Mouse (Mus musculus): ENCODE measurements around the gene Tent4b.
"Not testable (repeated sequence)": the region's sequence is repeated elsewhere in the genome, so short reads cannot be mapped to it uniquely, and the experiment has no call there.

Tent4b gene

GRCm38 (mm10) chr8:88198945-88199571 lies at the start of gene Tent4b:
TSS of gene Tent4b (plus strand) at chr8:88199213.
- DNase-seq, result peak; percentile 94

GRCm38 (mm10) chr8:88150910-88151371 lies 48.1 kb upstream of the Tent4b start:
- no peak for DNase-seq

GRCm38 (mm10) chr8:88160237-88160995 lies 38.6 kb upstream of the Tent4b start:
- no peak for DNase-seq

- DNase-seq, result peak; percentile 81
Observed at GRCm38 (mm10) chr8:88161439-88161838, 37.6 kb upstream of the Tent4b start.

GRCm38 (mm10) chr8:88175264-88175663 lies 23.7 kb upstream of the Tent4b start:
- DNase-seq, result no peak

GRCm38 (mm10) chr8:88177291-88177690 lies 21.7 kb upstream of the Tent4b start:
- no peak for DNase-seq

GRCm38 (mm10) chr8:88183121-88183520 lies 15.9 kb upstream of the Tent4b start:
- DNase-seq, result no peak

GRCm38 (mm10) chr8:88184914-88185313 lies 14.1 kb upstream of the Tent4b start:
- DNase-seq, result no peak

GRCm38 (mm10) chr8:88185716-88186115 lies 13.3 kb upstream of the Tent4b start:
- DNase-seq, result no peak

- peak; percentile 27 for DNase-seq
Observed at GRCm38 (mm10) chr8:88197328-88197727, 1.7 kb upstream of the Tent4b start.

GRCm38 (mm10) chr8:88198551-88198944 lies 465 bp upstream of the Tent4b start:
- DNase-seq, result peak; percentile 16

GRCm38 (mm10) chr8:88199700-88200601 lies 938 bp downstream of the Tent4b start:
- DNase-seq, result peak; percentile 61

- DNase-seq, result no peak
Observed at GRCm38 (mm10) chr8:88200724-88201495, 1.9 kb downstream of the Tent4b start.

GRCm38 (mm10) chr8:88201641-88202040 lies 2.6 kb downstream of the Tent4b start:
- DNase-seq, result no peak

- no peak for DNase-seq
Observed at GRCm38 (mm10) chr8:88206016-88206415, 7.0 kb downstream of the Tent4b start.

GRCm38 (mm10) chr8:88207121-88207821 lies 8.3 kb downstream of the Tent4b start:
- no peak for DNase-seq

- not testable (repeated sequence) for DNase-seq
Observed at GRCm38 (mm10) chr8:88209930-88210827, 11.2 kb downstream of the Tent4b start.

GRCm38 (mm10) chr8:88221353-88221752 lies 22.3 kb downstream of the Tent4b start:
- peak; percentile 18 for DNase-seq

GRCm38 (mm10) chr8:88225358-88225757 lies 26.3 kb downstream of the Tent4b start:
- DNase-seq, result no peak

GRCm38 (mm10) chr8:88227851-88228250 lies 28.8 kb downstream of the Tent4b start:
- DNase-seq, result no peak

- DNase-seq, result no peak
Observed at GRCm38 (mm10) chr8:88228286-88228685, 29.3 kb downstream of the Tent4b start.

All from liver (tissue).